Mouse (Mus musculus): ENCODE measurements around the gene Duxf3. TPM values are rescaled to one million over a fixed set of nuclear protein-coding genes. Genes with fewer than 3 reads are reported as not detected.

Gene Duxf3
- total and polyA plus RNA-seq, 3 experiments, result 0.17 TPM; not detected in 2

- no peaks in the 10 kb centered on the region for H3K4me1 ChIP-seq (ENCODE audit: control insufficient read depth in 1 of 2, insufficient read depth in 2 of 2)
- H3K9me3 ChIP-seq (replicated peaks; ENCODE audit: low read length), result no peaks in the 10 kb centered on the region
- no peaks in the 10 kb centered on the region for H3K36me3 ChIP-seq (replicated peaks in 1 of 2; ENCODE audit: control insufficient read depth in 1 of 2, insufficient read depth in 1 of 2, low read length in 1 of 2)
- in situ Hi-C loops (cut with MboI; ENCODE audit: low pct_ligation_motif_present, low pct_unique_long_range_greater_than_20kb, low sequenced_read_pairs) (no loop called here), dilution Hi-C loops (cut with MboI; ENCODE audit: extremely low pct_ligation_motif_present, extremely low pct_unique_long_range_greater_than_20kb, low sequenced_read_pairs) (no loop called here)
- peaks cover 88% of the 10 kb centered on the region for H3K27me3 ChIP-seq (replicated peaks)
- no peaks in the 10 kb centered on the region for H3K79me2 ChIP-seq (replicated peaks; ENCODE audit: control insufficient read depth, extremely low read depth, insufficient read depth, poor library complexity, severe bottlenecking)
- no peak overlapping the region for H3K4me3 ChIP-seq (replicated peaks in 1 of 3; ENCODE audit: low read depth in 2 of 3, low read length in 2 of 3, poor library complexity in 1 of 3)
- no peak overlapping the region for H3K9ac ChIP-seq (ENCODE audit: insufficient read depth, low read depth)
- H3K27ac ChIP-seq (ENCODE audit: insufficient read depth, low read depth), result no peak overlapping the region
- no peak for DNase-seq (ENCODE audit: extremely low read depth)
- no peak for TF ChIP-seq ZMIZ1 (IDR thresholded peaks at IDR 0.05; ENCODE audit: low read depth, low read length)
- TF ChIP-seq HCFC1 (IDR thresholded peaks at IDR 0.05; ENCODE audit: low read depth, low read length), result no peak
- TF ChIP-seq MAX (IDR thresholded peaks at IDR 0.05; ENCODE audit: low read length), result no peak
- no peak for TF ChIP-seq CHD2 (IDR thresholded peaks at IDR 0.05; ENCODE audit: low read length)
- no peak for TF ChIP-seq USF2 (conservative IDR thresholded peaks at IDR 0.05; ENCODE audit: low read depth, low read length)
- TF ChIP-seq RAD21 (IDR thresholded peaks at IDR 0.05; ENCODE audit: low read depth, low read length), result no peak
- TF ChIP-seq CHD1 (IDR thresholded peaks at IDR 0.05; ENCODE audit: low read depth, low read length), result no peak
- no peak for TF ChIP-seq CTCF (conservative IDR thresholded peaks at IDR 0.05 in 1 of 2, IDR thresholded peaks at IDR 0.05 in 1 of 2; ENCODE audit: low read depth in 2 of 2, low read length in 2 of 2)
- TF ChIP-seq ZC3H11A (IDR thresholded peaks at IDR 0.05; ENCODE audit: low read depth, low read length), result no peak
- no peak for TF ChIP-seq MXI1 (IDR thresholded peaks at IDR 0.05; ENCODE audit: low read depth, low read length)
- no peak for TF ChIP-seq POLR2A (IDR thresholded peaks at IDR 0.05; ENCODE audit: low read depth, low read length)
- TF ChIP-seq SMC3 (IDR thresholded peaks at IDR 0.05; ENCODE audit: low read depth, low read length), result no peak
- TF ChIP-seq ZNF384 (IDR thresholded peaks at IDR 0.05; ENCODE audit: low read depth, low read length), result no peak
- no peak for TF ChIP-seq JUND (conservative IDR thresholded peaks at IDR 0.05; ENCODE audit: low read depth, low read length)
- TF ChIP-seq ELF1 (IDR thresholded peaks at IDR 0.05; ENCODE audit: low read depth, low read length), result no peak
- TF ChIP-seq NRF1 (IDR thresholded peaks at IDR 0.05; ENCODE audit: low read depth, low read length), result no peak
- TF ChIP-seq MAZ (IDR thresholded peaks at IDR 0.05; ENCODE audit: low read depth, low read length), result no peak
- no peak overlapping the region for H3K4me2 ChIP-seq (ENCODE audit: insufficient read depth, low read depth, poor library complexity, severe bottlenecking)
These were observed 17.5 kb downstream of the Duxf3 start for GRCm38 (mm10) chr10:58214934-58215333.

GRCm38 (mm10) chr10:58214497-58214896, 18.0 kb downstream of the Duxf3 start:
- Histone ChIP-seq H3K79me2 (replicated peaks; ENCODE audit: control insufficient read depth, extremely low read depth, insufficient read depth, poor library complexity, severe bottlenecking) (no peaks in the 10 kb centered on the region), H3K36me3 (replicated peaks in 1 of 2; ENCODE audit: control insufficient read depth in 1 of 2, insufficient read depth in 1 of 2, low read length in 1 of 2) (no peaks in the 10 kb centered on the region), H3K4me3 (replicated peaks in 1 of 3; ENCODE audit: low read depth in 2 of 3, low read length in 2 of 3, poor library complexity in 1 of 3) (no peak overlapping the region), H3K27me3 (replicated peaks) (peaks cover 90% of the 10 kb centered on the region), H3K4me1 (ENCODE audit: control insufficient read depth in 1 of 2, insufficient read depth in 2 of 2) (no peaks in the 10 kb centered on the region), H3K9ac (ENCODE audit: insufficient read depth, low read depth) (no peak overlapping the region), H3K4me2 (ENCODE audit: insufficient read depth, low read depth, poor library complexity, severe bottlenecking) (no peak overlapping the region), H3K27ac (ENCODE audit: insufficient read depth, low read depth) (no peak overlapping the region), H3K9me3 (replicated peaks; ENCODE audit: low read length) (no peaks in the 10 kb centered on the region)
- in situ Hi-C loops (cut with MboI; ENCODE audit: low pct_ligation_motif_present, low pct_unique_long_range_greater_than_20kb, low sequenced_read_pairs) (no loop called here), dilution Hi-C loops (cut with MboI; ENCODE audit: extremely low pct_ligation_motif_present, extremely low pct_unique_long_range_greater_than_20kb, low sequenced_read_pairs) (no loop called here)
- TF ChIP-seq CHD2 (IDR thresholded peaks at IDR 0.05; ENCODE audit: low read length) (no peak), RCOR1 (conservative IDR thresholded peaks at IDR 0.05; ENCODE audit: low read depth, low read length) (no peak), IRF4 (IDR thresholded peaks at IDR 0.05; ENCODE audit: low read depth, low read length) (no peak), CHD1 (IDR thresholded peaks at IDR 0.05; ENCODE audit: low read depth, low read length) (no peak), ZKSCAN1 (IDR thresholded peaks at IDR 0.05; ENCODE audit: borderline replicate concordance, low read depth, low read length) (no peak)
- no peak for DNase-seq (ENCODE audit: extremely low read depth)
